Mouse (Mus musculus): ENCODE measurements around the gene Uck2.
A peak's percentile ranks its signal among the peaks of the same experiment; 100 is the strongest.

Uck2 gene

DNA sequence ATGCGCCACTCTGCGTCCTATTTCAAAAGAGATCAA lies at the start of gene Uck2:
Uck2 (minus strand) TSS at position 1 of the 36 bp plus-strand sequence.
- DNase-seq = no peak

GRCm38 (mm10) chr1:167331106-167331505 lies 46.0 kb upstream of the Uck2 start:
- no peak for DNase-seq

DNA sequence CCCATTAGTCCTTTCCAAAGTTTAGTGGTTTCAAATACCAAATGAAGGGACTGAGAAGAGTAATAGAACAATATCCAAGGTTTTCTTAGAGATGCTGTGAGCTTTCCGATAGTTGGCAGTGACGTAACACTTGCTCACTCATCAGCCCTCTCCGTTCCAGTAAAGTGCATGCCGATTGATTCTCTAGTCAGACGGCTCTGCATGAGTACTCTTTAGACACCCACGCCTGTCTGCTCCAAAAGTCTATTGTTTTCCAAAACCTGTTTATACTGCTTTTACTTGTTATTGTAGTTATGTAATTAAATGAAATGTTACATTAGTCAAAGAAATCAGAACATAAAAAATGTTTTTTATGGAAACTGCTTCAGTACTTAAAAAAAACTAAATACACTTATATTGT lies 43.7 kb upstream of the Uck2 start:
- DNase-seq = no peak

- no peak for DNase-seq
These were observed 36.6 kb upstream of the Uck2 start for GRCm38 (mm10) chr1:167321691-167322090.

DNA sequence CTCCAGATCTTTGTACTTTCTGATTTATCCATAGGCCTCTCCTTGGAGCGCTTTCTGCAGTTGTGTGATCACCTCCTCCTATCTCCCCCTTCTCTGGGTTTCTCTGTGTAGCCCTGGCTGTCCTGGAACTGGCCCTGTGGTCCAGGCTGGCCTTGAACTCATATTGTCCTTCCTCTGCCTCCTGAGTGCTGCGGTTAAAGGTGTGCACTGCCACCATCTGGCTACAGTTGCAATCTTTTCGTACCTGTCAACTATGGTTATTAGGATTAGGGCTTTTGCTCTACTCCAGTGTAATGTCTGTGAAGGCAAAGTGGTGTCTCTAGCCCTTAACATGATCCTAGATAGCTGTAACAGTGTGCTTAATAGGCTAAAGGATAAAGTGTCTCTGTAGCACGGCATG lies 28.1 kb upstream of the Uck2 start:
- DNase-seq = no peak

- DNase-seq = no peak
These were observed 27.2 kb upstream of the Uck2 start for GRCm38 (mm10) chr1:167312367-167312766.

DNA sequence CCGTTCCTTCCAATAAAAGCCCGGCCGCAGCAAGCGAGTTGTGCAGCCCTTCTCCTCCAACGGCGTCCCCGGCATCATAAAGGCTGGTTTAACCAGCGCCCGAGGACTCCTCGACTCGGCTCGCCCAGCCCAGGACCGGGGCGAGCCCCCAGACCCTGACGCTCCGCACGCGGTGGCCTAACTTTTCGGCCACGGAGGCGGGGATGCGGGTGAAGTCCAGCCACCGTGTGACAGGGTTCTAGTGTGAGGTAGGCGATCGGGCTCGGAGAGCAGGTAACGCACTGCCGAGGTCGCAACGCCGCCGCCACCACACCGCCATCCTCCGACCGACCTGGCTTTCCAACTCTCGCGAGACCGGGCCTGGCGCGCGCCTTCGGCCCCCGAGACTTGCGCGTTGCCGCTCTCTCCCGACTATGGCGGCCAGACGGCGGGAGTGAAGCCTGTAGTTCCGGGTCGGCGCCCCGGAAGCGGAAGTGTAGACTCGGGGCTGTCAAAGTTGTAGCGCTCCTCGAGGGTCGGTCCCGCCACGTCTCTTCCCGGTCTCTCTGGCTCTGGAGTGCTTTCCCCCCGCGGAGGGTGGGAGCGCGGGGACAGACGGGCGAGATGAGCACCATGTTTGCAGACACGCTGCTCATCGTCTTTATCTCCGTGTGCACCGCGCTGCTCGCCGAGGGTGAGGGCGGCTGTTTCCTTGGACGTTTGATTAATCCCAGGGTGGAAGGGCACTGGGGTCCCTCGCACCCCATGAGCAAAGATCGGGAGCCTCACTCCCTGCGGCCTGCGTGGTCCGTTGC lies 23.3 kb upstream of the Uck2 start, which contains the start of gene Tmco1:
Tmco1 (plus strand) TSS at position 118 of the 794 bp plus-strand sequence.
- peak; percentile 98 for DNase-seq

GRCm38 (mm10) chr1:167307674-167308073 lies 22.6 kb upstream of the Uck2 start:
- DNase-seq = no peak

DNA sequence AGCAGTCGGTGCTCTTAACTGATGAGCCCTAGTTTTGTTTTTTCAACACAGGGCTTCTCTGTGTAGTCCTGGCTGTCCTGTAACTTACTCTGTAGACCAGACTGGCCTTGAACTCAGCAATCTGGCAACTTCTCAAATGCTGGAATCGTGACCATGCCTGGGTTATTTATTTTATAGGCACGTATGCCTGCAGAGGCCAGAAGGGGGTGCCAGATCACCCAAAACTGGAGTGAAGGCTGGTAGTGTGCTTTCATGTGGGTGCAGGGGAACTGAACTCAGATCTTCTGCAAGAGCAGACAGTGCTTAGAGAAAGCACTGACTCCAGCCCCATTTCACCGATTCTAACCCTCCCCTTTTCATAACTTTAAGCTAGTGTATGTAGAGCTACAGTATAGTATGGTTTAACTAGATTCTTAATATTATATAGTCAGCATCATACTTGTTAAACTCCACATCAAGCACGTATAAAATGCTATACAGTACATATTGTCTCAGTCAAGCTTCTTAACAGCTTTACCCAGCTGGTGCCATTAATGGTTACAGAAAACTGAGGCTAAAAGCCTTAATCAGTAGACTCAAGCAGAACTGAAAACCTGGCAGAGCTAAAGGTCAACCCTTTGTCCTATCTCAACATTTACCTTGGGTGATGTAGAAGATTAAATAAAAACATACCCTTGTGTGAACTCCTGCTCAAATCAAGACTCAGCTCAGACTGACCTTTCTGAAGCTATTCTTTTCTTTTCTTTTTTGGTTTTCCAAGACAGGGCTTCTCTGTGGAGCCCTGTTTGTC lies 21.5 kb upstream of the Uck2 start:
- peak; percentile 39 for DNase-seq

DNA sequence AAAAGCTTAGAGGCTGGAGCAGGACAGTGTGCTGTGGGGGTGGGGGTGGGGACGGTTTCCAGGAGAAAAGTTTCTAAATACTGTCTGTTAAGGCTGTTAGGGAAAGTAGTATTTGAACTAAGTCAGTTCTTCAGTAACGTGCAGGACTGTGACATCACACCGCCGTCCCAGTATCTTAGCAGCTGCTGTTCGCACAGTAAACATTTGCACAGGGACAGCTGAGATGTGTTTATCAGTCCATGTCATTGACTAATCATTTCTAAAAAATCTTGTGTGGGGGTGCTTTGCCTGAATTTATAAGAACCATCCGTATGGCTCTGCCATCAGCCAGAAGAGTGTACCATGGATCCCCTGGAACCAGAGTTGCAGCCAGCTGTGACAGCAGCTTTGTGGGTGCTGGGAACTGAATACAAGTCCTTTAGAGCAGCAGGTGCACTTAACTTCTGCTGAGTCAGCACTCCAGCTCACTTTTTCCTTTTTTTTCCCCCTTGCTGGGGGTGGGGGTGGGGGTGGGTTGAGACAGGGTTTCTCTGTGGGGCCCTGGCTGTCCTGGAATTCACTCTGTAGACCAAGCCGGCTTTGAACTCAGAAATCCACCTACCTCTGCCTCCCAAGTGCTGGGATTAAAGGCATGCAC lies 20.5 kb upstream of the Uck2 start:
- DNase-seq = no peak

DNA sequence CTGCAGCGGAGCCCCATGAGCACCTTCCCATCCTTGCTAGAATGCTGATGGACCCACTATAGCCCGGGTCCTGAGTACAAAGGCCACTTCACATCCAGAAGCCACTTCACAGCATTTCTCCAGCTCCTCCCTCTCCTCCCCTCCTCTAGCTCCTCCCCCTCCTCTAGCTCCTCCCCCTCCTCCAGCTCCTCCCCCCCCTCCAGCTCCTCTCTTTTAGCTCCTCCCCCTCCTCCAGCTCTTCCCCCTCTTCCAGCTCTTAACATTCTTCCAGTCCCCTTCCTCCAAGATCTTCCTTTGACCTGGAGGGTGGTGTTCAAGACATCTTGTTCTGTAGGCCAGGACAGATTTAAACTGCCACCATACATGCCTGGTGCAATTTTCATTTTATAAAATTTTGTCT lies 15.0 kb upstream of the Uck2 start:
- no peak for DNase-seq

- DNase-seq = no peak
These were observed 10.7 kb upstream of the Uck2 start for GRCm38 (mm10) chr1:167295679-167296402.

- DNase-seq = no peak
These were observed 7.3 kb upstream of the Uck2 start for GRCm38 (mm10) chr1:167292447-167292846.

- DNase-seq = no peak
These were observed 6.5 kb upstream of the Uck2 start for GRCm38 (mm10) chr1:167291610-167292009.

DNA sequence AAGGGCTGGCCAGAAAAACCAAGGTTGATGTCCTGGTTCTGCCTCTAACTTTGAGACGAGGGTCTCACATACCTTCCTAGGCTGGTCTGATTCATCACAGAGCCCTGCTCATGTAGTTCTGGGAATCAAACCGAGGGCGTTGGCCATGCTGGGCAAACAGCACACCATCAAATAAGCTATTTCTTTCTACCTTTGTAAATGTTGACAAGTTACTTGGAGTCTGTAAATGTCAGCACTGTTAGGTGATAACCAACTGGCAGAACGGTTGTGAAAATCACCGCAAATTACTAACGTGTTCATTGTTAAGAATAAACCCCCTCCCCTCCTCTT lies 5.1 kb upstream of the Uck2 start:
- no peak for DNase-seq

GRCm38 (mm10) chr1:167289567-167290262 lies 4.6 kb upstream of the Uck2 start:
- DNase-seq = no peak

DNA sequence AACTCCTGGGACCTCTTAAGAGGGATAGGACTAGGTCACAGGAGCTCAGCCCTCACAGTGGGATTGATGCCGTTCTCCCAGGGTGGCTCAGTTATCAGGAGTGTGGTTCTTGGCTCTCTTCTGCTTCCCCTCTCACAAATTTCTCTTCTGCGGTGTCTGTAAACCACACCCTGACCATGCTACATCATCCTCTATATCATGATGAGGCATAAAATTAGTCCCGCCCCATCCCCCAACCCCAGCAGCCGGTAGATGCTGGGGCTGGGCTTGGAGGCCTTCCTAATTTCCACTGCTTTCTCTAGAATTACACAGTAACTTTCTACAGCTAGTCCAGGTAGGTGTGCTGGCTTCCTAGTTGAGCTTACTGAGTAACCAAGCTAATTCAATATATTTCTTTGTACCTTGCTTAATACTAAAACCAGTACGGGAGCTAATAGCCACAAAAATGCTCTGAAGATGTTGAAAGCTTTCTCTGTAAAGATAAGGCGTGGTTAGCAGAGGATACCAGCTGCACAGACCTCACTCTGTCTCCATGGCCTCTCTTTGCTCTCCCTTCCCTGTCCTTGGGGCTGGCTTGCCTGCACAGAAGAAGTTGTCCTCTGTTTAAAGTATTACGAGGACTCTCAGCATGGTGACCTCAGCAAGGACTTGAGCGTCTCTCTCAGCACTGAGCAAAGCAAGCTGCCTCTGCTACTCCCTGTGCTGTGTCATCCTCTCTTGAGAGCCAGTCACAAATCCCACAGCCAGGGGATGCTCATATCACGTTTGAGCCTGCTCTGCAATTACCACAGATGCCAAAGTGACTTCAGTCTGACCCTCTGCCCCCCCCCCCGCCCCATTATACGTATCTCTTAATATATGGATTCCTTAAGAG lies 3.8 kb upstream of the Uck2 start:
- DNase-seq = no peak

DNA sequence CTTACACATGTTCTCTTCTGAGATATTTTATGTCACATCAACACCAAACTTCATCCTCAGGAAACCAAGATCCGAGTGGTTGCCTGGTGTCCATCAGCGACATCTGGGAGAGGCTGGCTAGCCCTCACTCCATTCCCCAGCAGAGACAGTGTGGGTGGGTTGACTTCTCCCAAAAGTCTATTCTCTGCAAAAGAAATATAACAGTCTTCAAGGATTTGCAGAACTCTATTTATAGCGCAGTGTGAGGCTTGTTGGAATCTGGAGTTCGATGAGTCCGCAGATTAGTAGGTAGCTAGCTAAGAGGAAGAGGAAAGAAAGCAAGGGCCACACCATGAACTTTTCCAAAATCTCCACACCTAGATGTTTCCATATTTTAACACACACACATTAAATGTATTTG lies 2.0 kb upstream of the Uck2 start:
- peak; percentile 26 for DNase-seq

- DNase-seq = no peak
These were observed 236 bp upstream of the Uck2 start for GRCm38 (mm10) chr1:167285356-167285755.

- peak; percentile 89 for DNase-seq
These were observed 242 bp downstream of the Uck2 start for GRCm38 (mm10) chr1:167284837-167285319.

DNA sequence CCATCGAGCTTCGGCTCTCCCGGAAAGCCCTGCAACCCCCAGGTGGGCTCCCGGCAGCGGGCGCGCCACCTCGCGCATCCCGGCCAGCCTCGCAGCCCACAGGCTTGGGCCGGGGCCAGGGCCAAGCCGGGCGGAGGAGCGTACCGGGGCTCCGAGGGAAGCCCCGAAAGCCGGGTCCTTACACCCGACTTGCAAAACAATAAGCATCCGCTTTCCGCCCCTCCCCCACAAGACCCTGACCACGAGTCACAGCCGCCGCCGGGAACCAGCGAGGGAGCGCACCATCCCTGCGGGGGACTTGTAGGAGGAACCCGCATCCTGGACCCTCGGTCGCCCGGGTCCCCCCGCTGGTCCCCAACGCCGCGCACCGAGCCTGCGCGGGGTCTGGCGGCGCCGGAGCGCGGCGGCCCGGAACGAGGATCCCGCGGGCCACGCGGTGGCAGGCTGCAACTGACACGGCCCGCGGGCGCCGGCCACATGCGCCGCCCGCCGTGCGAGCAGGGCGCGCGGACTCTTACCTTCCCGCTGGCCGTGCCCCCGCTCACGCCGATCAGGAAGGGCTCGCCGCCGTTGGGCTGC lies 773 bp downstream of the Uck2 start:
- DNase-seq = peak; percentile 44
